24 mouse cellular contexts compared by ENCODE assay signal in the genomic region with DNA sequence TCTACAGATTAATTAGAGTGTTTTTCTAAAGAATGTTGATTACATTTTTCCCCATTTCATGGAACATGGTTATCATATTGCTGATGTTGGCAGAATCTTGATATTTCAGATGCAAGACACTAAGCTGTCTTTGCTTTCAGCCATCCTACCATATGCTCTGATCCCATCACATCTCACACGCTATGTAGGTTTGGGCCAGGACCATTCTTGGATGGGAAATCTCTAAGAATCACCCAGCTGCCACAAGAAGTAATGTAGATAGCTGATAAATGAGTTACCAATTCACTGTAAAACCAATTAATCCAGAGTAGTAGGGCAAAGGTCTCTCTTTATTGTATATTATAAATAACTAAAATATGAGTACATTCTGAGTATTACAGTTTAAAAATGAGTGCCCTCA. TPM values are rescaled to one million over a fixed set of nuclear protein-coding genes. Genes with fewer than 3 reads are reported as not detected.
DNase-seq lines count a peak whose midpoint lies in the region; ATAC-seq and TF ChIP-seq lines count a peak whose summit lies in the region.
"Had no signal": no experiment of that assay in that cellular context is flagged by ENCODE, and none has a peak within 500 bp of the region (broad histone marks: within the 10 kb centered on the region; RNA-seq: fewer than 3 reads in every experiment).

No protein-coding gene starts in this region.

- DNase-seq in brain, embryonic 14.5 days (ENCODE audit: low read depth) = peak; percentile 77
- no peak for DNase-seq in natural killer cell, adult 2 months (ENCODE audit: low spot score in 2 of 2)
- DNase-seq in spleen, postnatal 10 days (ENCODE audit: low spot score in 2 of 2) = no peak
- DNase-seq: adrenal gland, adult 2 months; adrenal gland, postnatal 14 days; cerebellum, adult 11-12 months; cerebellum, adult 8-10 months; cerebellum, postnatal 10 days; cerebellum, postnatal 36 days; embryo, embryonic 11 days; gastrocnemius, adult 2 months; gastrocnemius, postnatal 14 days; heart, adult 11 months had no signal

- no peak overlapping the region for H3K4me2 ChIP-seq in forebrain, embryonic 16.5 days (ENCODE audit: low read length)
- H3K4me2 ChIP-seq in forebrain, embryonic 13.5 days = no peak overlapping the region
- H3K4me2 ChIP-seq in intestine, embryonic 15.5 days (replicated peaks) = no peak overlapping the region
- H3K4me2 ChIP-seq: embryonic facial prominence, embryonic 13.5 days; heart, embryonic 11.5 days; hindbrain, embryonic 12.5 days; hindbrain, embryonic 15.5 days had no signal

- H3K4me3 ChIP-seq in forebrain, embryonic 16.5 days (replicated peaks; ENCODE audit: low read length) = no peak overlapping the region
- H3K4me3 ChIP-seq in forebrain, embryonic 13.5 days = no peak overlapping the region
- no peak overlapping the region for H3K4me3 ChIP-seq in intestine, embryonic 15.5 days (replicated peaks)
- H3K4me3 ChIP-seq: embryonic facial prominence, embryonic 10.5 days; embryonic facial prominence, embryonic 13.5 days; erythroblast, embryonic 14.5 days; gastrocnemius, adult 2 months; hindbrain, embryonic 12.5 days; hindbrain, embryonic 15.5 days had no signal

- no peak overlapping the region for H3K27ac ChIP-seq in forebrain, embryonic 16.5 days (ENCODE audit: low read length)
- H3K27ac ChIP-seq in forebrain, embryonic 13.5 days = no peak overlapping the region
- no peak overlapping the region for H3K27ac ChIP-seq in intestine, embryonic 15.5 days
- H3K27ac ChIP-seq: embryonic facial prominence, embryonic 10.5 days; embryonic facial prominence, embryonic 13.5 days; gastrocnemius, adult 2 months; hindbrain, embryonic 12.5 days; hindbrain, embryonic 15.5 days had no signal

- H3K4me1 ChIP-seq in forebrain, embryonic 16.5 days (replicated peaks; ENCODE audit: control insufficient read depth, insufficient read depth, low read length) = peaks cover 15% of the 10 kb centered on the region
- peaks cover 9% of the 10 kb centered on the region for H3K4me1 ChIP-seq in forebrain, embryonic 13.5 days
- H3K4me1 ChIP-seq in intestine, embryonic 15.5 days (replicated peaks) = no peaks in the 10 kb centered on the region
- H3K4me1 ChIP-seq: hindbrain, embryonic 15.5 days had no signal

- no peak for TF ChIP-seq CTCF in brain, embryonic 14.5 days (IDR thresholded peaks at IDR 0.05; ENCODE audit: borderline replicate concordance, extremely low read depth, insufficient read depth, insufficient read length)

- no peaks in the 10 kb centered on the region for H3K36me3 ChIP-seq in forebrain, embryonic 16.5 days (ENCODE audit: control insufficient read depth, insufficient read depth)
- H3K36me3 ChIP-seq in forebrain, embryonic 13.5 days (ENCODE audit: poor library complexity, severe bottlenecking) = no peaks in the 10 kb centered on the region
- no peaks in the 10 kb centered on the region for H3K36me3 ChIP-seq in intestine, embryonic 15.5 days
- H3K36me3 ChIP-seq: embryonic facial prominence, embryonic 13.5 days had no signal

- H3K9ac ChIP-seq in forebrain, embryonic 16.5 days (replicated peaks; ENCODE audit: low read depth, low read length) = no peak overlapping the region
- no peak overlapping the region for H3K9ac ChIP-seq in forebrain, embryonic 13.5 days
- H3K9ac ChIP-seq in intestine, embryonic 15.5 days = no peak overlapping the region
- H3K9ac ChIP-seq: embryonic facial prominence, embryonic 13.5 days; hindbrain, embryonic 12.5 days; hindbrain, embryonic 15.5 days had no signal

- no peaks in the 10 kb centered on the region for H3K9me3 ChIP-seq in forebrain, embryonic 16.5 days (ENCODE audit: control insufficient read depth, low read length)
- H3K9me3 ChIP-seq in forebrain, embryonic 13.5 days (replicated peaks) = no peaks in the 10 kb centered on the region
- no peaks in the 10 kb centered on the region for H3K9me3 ChIP-seq in intestine, embryonic 15.5 days
- H3K9me3 ChIP-seq: embryonic facial prominence, embryonic 10.5 days; embryonic facial prominence, embryonic 13.5 days; hindbrain, embryonic 12.5 days; hindbrain, embryonic 15.5 days had no signal

- 68% methylated on average over 1 of the region's 1 CpGs for WGBS in forebrain, embryonic 16.5 days
- WGBS in forebrain, embryonic 13.5 days = 85% methylated on average over 1 of the region's 1 CpGs
- WGBS in intestine, embryonic 15.5 days = 71% methylated on average over 1 of the region's 1 CpGs

- peaks cover 3% of the 10 kb centered on the region for H3K27me3 ChIP-seq in forebrain, embryonic 16.5 days (replicated peaks; ENCODE audit: control insufficient read depth, insufficient read depth, low read length)
- peaks cover 16% of the 10 kb centered on the region for H3K27me3 ChIP-seq in forebrain, embryonic 13.5 days
- peaks cover 15% of the 10 kb centered on the region for H3K27me3 ChIP-seq in intestine, embryonic 15.5 days (replicated peaks)

- no peak for TF ChIP-seq POLR2A in brain, embryonic 14.5 days (IDR thresholded peaks at IDR 0.05; ENCODE audit: borderline replicate concordance, extremely low read depth, insufficient read depth, insufficient read length, poor library complexity, severe bottlenecking)

- ATAC-seq in forebrain, embryonic 16.5 days = peak; percentile 61
- ATAC-seq in forebrain, embryonic 13.5 days = no peak
- peak; percentile 50 for ATAC-seq in intestine, embryonic 15.5 days

RNA-seq across cellular contexts. Expression of a gene that starts 4.7 kb away (rescaled TPM):
- 42.2 and 49.9 TPM in 2 replicates for polyA plus RNA-seq in forebrain, embryonic 16.5 days (2015; fragmentation: Nextera tagmentation; extraction: Ambion mirVana)
- polyA plus RNA-seq in forebrain, embryonic 13.5 days (2015; fragmentation: Nextera tagmentation; extraction: Ambion mirVana) = 36.3 and 45.1 TPM in 2 replicates
- polyA plus RNA-seq in brain, embryonic 14.5 days (2012; rRNA removed) = 33.8 and 60.1 TPM in 2 replicates
- polyA plus RNA-seq in intestine, embryonic 15.5 days (2015; fragmentation: Nextera tagmentation; extraction: Ambion mirVana) = 0.09 TPM in 1 of 2 replicates, not detected in the other
- polyA plus RNA-seq: CD4-positive, CD25-positive, alpha-beta regulatory T cell, adult 4 months; erythroblast, embryonic 14.5 days; heart, embryonic 14.5 days had no signal

Comparison
In these comparisons a context has a peak if more than half of its experiments do, and no peak if none do; other contexts are left out.
1. RNA of a gene that starts 4.7 kb away (polyA plus RNA-seq): 36.3 to 45.1 TPM in forebrain, embryonic 13.5 days, 42.2 to 49.9 TPM in forebrain, embryonic 16.5 days and 33.8 to 60.1 TPM in brain, embryonic 14.5 days; 0.09 TPM in intestine, embryonic 15.5 days; every median in the first group is over 10 times any median in the second.